Mouse (Mus musculus) intestine, embryonic 15.5 days (tissue): ENCODE data around the gene Spaca4. TPM values are rescaled to one million over a fixed set of nuclear protein-coding genes. Genes with fewer than 3 reads are reported as not detected.

Experiments
- ATAC-seq: fragments of 200-750 bp; cut with Nextera tagmentation; 2 replicates; pipeline ENCODE4 v1.8.0; 2017; ENCODE audit warnings: moderate TSS enrichment, moderate library complexity
- H3K27ac ChIP-seq: fragments of 300-500 bp; sonication (generic); 2 replicates; pipeline ENCODE4 v1.5.1; 2015; ENCODE audit warnings: mild to moderate bottlenecking, inconsistent platforms
- H3K27me3 ChIP-seq: fragments of 300-500 bp; sonication (generic); replicated peaks from 2 replicates; pipeline ENCODE4 v1.6.1; 2015; ENCODE audit warnings: inconsistent platforms
- H3K36me3 ChIP-seq: fragments of 300-500 bp; sonication (generic); 2 replicates; pipeline ENCODE4 v1.6.1; 2015; ENCODE audit warnings: inconsistent platforms
- H3K4me1 ChIP-seq: fragments of 300-500 bp; sonication (generic); replicated peaks from 2 replicates; pipeline ENCODE4 v1.6.1; 2015; ENCODE audit warnings: inconsistent platforms
- H3K4me2 ChIP-seq: fragments of 300-500 bp; sonication (generic); replicated peaks from 2 replicates; pipeline ENCODE4 v1.6.1; 2015; ENCODE audit warnings: mild to moderate bottlenecking, inconsistent platforms
- H3K4me3 ChIP-seq: fragments of 300-500 bp; sonication (generic); replicated peaks from 2 replicates; pipeline ENCODE4 v1.5.1; 2015; ENCODE audit warnings: inconsistent platforms
- H3K9ac ChIP-seq: fragments of 300-500 bp; sonication (generic); 2 replicates; pipeline ENCODE4 v1.6.1; 2015; ENCODE audit warnings: inconsistent platforms
- H3K9me3 ChIP-seq: fragments of 300-500 bp; sonication (generic); 2 replicates; pipeline ENCODE4 v1.6.1; 2016; ENCODE audit warnings: inconsistent platforms
- WGBS: fragments of 180-500 bp; shearing (Covaris S2); methylation state at CpG from one replicate; pipeline ENCODE4 v1.1.7; 2015; 5-methylcytosine and 5-hydroxymethylcytosine counted together
- polyA plus RNA-seq: library from polyadenylated mRNA; unstranded; fragments of >200 nt; fragmentation: Nextera tagmentation; extraction: Ambion mirVana; gene quantifications from 2 replicates; pipeline ENCODE4 v1.2.1, GENCODE M21; 2015

Spaca4 gene
- polyA plus RNA-seq: 0.49 and 0.74 TPM in 2 replicates

DNA sequence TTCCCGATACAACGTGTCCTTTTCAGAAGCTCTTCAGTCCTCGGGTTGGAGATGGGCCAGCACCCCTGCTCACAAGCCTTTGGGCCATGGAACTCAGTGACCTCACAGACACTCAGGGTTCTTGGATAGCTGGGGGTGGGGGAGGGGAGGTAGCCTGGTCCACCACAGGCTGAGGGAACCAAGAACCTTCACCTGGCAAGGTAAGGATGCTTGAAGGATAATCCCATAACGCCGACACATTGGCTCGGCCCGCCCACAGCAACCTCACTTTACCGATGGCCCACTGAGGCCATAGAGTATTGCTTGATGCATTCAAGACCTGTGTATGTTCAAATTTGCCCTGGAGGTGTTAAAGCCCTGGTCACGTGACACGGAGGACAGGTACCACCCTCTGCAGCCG is at the start of gene Spaca4:
TSS of gene Spaca4 (minus strand) at position 101 of the 400 bp plus-strand sequence.
- Histone ChIP-seq H3K9me3 (no peaks in the 10 kb centered on the region), H3K27me3 (no peaks in the 10 kb centered on the region), H3K27ac (peak within 1 kb of the TSS; percentile 67), H3K4me1 (peaks cover 33% of the 10 kb centered on the region), H3K9ac (0 out of 2 replicates have a peak within 1 kb of the TSS, but pooled peaks have one; percentile 17), H3K36me3 (peaks cover 39% of the 10 kb centered on the region), H3K4me2 (0 out of 2 replicates have a peak within 1 kb of the TSS, but pooled peaks have one; percentile 7), H3K4me3 (no peak within 1 kb of the TSS)
- ATAC-seq: no peak
- WGBS: 91% methylated on average over 11 of the region's 11 CpGs

DNA sequence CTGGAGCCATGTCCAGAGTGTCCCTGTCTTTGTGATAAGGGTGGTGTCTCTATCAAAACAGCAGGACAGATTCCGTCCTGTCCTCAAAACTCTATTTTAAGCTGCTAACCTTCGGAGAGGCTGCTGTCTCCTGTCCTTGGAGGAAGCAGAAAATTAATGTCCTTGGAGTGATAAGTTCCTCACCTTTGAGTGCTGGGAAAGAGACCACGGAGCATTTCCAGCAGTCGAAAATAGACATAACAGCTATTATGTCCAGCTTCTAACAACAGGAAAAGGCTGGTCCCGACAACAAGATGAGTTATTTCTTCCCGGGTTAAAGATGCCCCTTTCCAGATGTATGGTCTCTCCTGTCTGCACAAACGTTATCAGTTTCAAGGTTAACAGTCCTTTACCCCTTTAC is 49.6 kb upstream of the Spaca4 start:
- no peak for ATAC-seq

DNA sequence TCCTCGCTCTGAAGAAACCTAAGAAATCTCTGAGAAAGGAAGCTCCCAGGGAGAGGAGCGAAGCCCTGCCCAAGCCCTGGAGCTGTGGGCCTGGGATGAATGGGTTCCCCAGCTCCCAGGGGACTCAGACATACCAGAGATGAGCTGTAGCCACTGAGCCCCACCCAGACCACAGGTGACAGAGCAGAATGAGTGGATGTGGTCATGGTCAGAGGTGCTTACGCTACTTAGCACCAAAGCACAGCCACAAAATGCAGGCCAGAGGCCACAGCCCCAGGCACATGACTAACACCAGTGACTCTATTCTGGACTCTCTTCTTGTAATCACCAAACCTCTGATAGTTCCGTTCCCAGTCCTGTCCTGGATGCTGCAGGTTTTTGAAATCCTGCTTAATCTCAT is 45.5 kb upstream of the Spaca4 start:
- Histone ChIP-seq H3K4me2 (no peak overlapping the region), H3K4me3 (no peak overlapping the region), H3K9me3 (no peaks in the 10 kb centered on the region), H3K36me3 (no peaks in the 10 kb centered on the region), H3K27ac (0 out of 2 replicates have a peak overlapping the region, but pooled peaks have one; percentile 13), H3K4me1 (no peaks in the 10 kb centered on the region), H3K9ac (no peak overlapping the region), H3K27me3 (peaks cover 4% of the 10 kb centered on the region; the same call in 1 of the 2 replicates)
- ATAC-seq: 0 out of 2 replicates have a peak, but pooled peaks have one; percentile 21
- WGBS: 62% methylated on average over 4 of the region's 4 CpGs

More for the DNA sequence above, 49.6 kb upstream of the Spaca4 start:
- Histone ChIP-seq H3K4me3 (no peak overlapping the region), H3K4me2 (no peak overlapping the region), H3K4me1 (peaks cover 5% of the 10 kb centered on the region), H3K36me3 (no peaks in the 10 kb centered on the region), H3K27me3 (peaks cover 4% of the 10 kb centered on the region; the same call in 1 of the 2 replicates), H3K9me3 (no peaks in the 10 kb centered on the region), H3K9ac (no peak overlapping the region), H3K27ac (no peak overlapping the region)
- 71% methylated on average over 7 of the region's 7 CpGs for WGBS

DNA sequence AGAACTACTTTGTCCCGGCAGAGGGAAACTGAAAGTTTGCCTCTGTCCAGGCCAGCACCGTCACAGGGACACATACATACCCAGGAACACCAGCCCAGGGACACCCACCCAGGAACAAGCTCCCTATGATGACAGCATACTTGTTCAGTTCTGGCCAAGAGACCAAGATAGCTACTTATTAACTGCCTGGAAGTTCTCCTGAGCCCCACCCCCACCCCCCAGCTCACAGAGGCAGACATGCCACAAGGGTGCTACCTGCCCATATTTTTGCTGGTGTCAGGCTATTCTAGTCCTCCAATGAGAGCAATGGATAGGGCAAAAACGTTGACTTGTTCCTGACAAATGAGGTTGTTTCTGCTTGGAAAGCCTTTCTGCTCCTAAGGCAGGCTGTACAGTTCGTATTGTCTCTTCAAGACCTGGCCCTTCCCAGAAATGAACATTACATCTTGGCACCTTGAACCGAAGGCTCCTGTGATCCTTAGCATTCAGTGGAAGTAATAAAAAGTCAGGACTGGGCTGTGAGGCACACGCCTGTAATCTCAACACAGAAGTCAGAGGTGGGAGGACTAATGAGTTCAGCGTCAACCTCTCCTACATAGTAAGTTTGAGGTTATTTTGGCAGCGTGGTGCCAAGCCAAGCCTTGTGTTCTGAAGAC is 44.9 kb upstream of the Spaca4 start:
- 0 out of 2 replicates have a peak overlapping the region, but pooled peaks have one; percentile 13 for H3K27ac ChIP-seq
- H3K4me2 ChIP-seq: 0 out of 2 replicates have a peak overlapping the region, but pooled peaks have one; percentile 7
- no peaks in the 10 kb centered on the region for H3K4me1 ChIP-seq
- H3K4me3 ChIP-seq: no peak overlapping the region
- no peaks in the 10 kb centered on the region for H3K9me3 ChIP-seq
- no peak overlapping the region for H3K9ac ChIP-seq
- peaks cover 4% of the 10 kb centered on the region; the same call in 1 of the 2 replicates for H3K27me3 ChIP-seq
- WGBS: 49% methylated on average over 8 of the region's 8 CpGs
- peak; percentile 81 for ATAC-seq
- no peaks in the 10 kb centered on the region for H3K36me3 ChIP-seq

DNA sequence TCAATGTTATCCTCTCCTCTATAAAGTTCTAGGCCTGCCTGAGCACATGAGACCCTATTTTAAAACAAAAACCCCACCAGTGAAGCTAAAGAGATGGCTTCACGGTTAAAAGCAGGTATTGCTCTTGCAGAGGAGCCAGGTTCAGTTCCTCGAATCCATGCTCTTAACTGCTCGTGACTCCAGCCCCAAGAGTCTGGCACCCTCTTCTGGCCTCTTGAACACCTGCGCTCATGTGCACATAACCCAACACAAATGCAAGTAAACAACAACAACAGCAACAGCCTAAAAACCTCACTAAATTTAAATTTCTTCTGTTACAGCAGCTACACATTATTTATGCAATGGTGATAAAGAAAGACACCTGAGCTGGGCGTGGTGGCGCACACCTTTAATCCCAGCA is 41.9 kb upstream of the Spaca4 start:
- Histone ChIP-seq H3K9ac (no peak overlapping the region), H3K36me3 (no peaks in the 10 kb centered on the region), H3K4me1 (no peaks in the 10 kb centered on the region), H3K4me2 (no peak overlapping the region), H3K27me3 (no peaks in the 10 kb centered on the region), H3K9me3 (no peaks in the 10 kb centered on the region), H3K4me3 (no peak overlapping the region), H3K27ac (no peak overlapping the region)
- 96% methylated on average over 6 of the region's 6 CpGs for WGBS
- no peak for ATAC-seq

DNA sequence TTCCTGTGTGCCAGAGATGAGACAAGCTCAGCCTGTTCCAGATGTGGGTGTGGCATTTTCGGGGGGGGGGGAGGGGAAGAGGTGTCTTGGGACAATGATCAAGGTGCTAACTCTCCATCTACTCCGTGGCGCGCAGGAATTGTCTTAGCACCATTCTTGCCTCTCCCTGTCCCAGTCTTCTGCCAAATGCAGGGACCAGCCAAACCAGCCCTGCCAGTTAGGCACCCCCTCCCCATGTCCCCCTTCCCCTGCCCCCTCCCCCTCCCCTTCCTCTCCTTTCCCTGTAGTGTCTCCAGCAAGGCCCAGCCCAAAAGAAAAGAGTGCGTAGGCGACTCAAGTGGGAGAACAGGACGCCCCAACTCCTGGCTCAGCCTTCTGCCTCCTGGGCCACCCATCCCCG is 41.2 kb upstream of the Spaca4 start:
- ATAC-seq: no peak
- H3K4me1 ChIP-seq: no peaks in the 10 kb centered on the region
- no peaks in the 10 kb centered on the region for H3K27me3 ChIP-seq
- no peaks in the 10 kb centered on the region for H3K36me3 ChIP-seq
- no peak overlapping the region for H3K9ac ChIP-seq
- WGBS: 47% methylated on average over 8 of the region's 8 CpGs
- no peak overlapping the region for H3K4me2 ChIP-seq
- H3K9me3 ChIP-seq: no peaks in the 10 kb centered on the region
- H3K27ac ChIP-seq: no peak overlapping the region
- H3K4me3 ChIP-seq: no peak overlapping the region

DNA sequence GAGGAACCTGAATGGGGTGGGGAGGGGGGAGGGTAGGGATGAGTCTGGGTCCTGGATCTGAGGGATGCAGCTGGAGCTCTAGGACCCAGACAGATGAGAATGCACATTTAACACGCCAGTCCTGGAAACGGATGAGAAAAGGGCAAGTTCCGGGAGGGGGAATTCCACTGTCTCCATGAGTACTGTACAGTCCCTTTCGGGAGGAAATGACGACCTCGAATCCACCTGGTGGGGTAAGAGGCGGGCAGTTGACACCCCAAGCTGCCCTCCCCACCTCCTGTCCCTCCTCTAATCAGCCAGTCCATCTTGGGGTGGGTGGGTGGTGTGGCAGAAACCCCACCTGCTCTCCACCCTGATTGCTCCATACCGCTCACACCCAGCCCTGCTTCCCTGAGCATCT is 40.4 kb upstream of the Spaca4 start:
- 46% methylated on average over 8 of the region's 8 CpGs for WGBS
- H3K36me3 ChIP-seq: no peaks in the 10 kb centered on the region

DNA sequence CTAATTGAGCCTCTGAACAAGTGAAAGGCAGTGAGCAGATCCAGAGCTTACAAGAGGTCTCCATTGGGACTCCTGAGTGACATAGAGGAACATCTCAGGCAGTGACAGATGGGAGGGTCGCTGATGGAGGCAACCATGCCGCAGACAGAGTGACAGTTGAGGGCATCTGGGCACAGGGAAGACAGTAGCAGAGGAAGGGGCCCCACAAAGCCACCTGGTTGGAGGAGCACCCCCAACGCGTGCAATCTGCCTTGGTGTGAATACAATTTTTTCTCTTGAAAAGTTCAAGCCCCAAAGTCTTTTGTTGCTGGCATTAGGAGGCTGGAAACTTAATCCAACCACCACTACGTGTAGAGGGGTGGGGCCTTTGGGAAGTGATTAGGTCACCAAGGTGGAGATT is 34.5 kb upstream of the Spaca4 start:
- no peak overlapping the region for H3K27ac ChIP-seq
- H3K4me1 ChIP-seq: 0 out of 2 replicates have a peak, but pooled peaks cover 8% of the 10 kb centered on the region
- no peak overlapping the region for H3K9ac ChIP-seq
- no peak overlapping the region; the same call in 1 of the 2 replicates for H3K4me2 ChIP-seq
- H3K4me3 ChIP-seq: no peak overlapping the region
- WGBS: 65% methylated on average over 5 of the region's 5 CpGs
- H3K9me3 ChIP-seq: no peaks in the 10 kb centered on the region
- peaks cover 27% of the 10 kb centered on the region for H3K27me3 ChIP-seq
- no peak for ATAC-seq
- no peaks in the 10 kb centered on the region for H3K36me3 ChIP-seq

More for the DNA sequence above, 40.4 kb upstream of the Spaca4 start:
- Histone ChIP-seq H3K4me2 (no peak overlapping the region), H3K9ac (no peak overlapping the region), H3K4me3 (no peak overlapping the region), H3K4me1 (no peaks in the 10 kb centered on the region), H3K27ac (no peak overlapping the region), H3K9me3 (no peaks in the 10 kb centered on the region), H3K27me3 (no peaks in the 10 kb centered on the region)
- ATAC-seq: no peak

DNA sequence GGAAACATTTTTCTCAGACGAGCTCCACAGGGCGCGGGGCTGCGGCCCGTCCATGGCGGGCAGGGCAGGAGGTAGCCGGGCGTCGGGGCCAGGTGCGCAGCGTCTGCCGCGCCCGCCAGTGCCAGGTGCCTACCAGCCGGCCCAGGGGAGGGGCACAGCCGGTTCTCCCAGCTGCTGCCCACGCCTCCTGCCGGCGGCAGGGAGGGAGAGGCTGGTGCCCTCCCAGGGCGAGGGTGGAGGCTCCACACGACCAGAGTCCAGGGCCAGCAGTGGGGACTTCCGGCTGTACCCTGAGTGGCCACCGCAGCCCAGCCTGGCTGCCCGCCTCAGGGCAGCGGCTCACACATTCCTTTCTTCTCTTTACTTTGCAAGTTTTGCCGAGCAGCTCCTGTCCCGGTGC is 33.8 kb upstream of the Spaca4 start:
- peak overlapping the region; percentile 60 for H3K4me2 ChIP-seq
- H3K36me3 ChIP-seq: no peaks in the 10 kb centered on the region
- WGBS: 4% methylated on average over 27 of the region's 27 CpGs
- peak; percentile 90 for ATAC-seq
- H3K9ac ChIP-seq: no peak overlapping the region
- H3K4me3 ChIP-seq: peak overlapping the region; percentile 21
- H3K27ac ChIP-seq: no peak overlapping the region
- H3K4me1 ChIP-seq: 0 out of 2 replicates have a peak, but pooled peaks cover 8% of the 10 kb centered on the region
- no peaks in the 10 kb centered on the region for H3K9me3 ChIP-seq
- H3K27me3 ChIP-seq: peaks cover 27% of the 10 kb centered on the region

DNA sequence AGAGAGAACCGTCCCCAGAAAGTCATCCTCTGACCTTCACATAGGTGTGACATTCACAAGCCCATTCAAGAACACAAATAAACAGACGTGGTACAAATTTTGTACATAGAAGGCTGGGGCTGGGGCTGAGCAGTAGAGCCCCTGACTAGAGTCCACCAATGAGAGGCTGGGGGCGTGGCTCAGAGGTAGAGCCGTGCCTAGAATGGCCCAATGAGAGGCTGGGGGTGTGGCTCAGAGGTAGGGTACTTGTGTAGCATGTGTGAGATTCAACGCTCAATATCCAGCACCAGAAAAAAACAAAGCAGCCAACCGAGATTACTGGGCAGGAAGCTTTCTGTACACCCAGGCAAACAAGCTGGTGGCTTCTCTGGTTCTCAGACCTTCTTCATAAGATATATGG is 30.1 kb upstream of the Spaca4 start:
- no peaks in the 10 kb centered on the region for H3K36me3 ChIP-seq
- H3K9me3 ChIP-seq: no peaks in the 10 kb centered on the region
- no peak overlapping the region for H3K4me2 ChIP-seq
- no peak overlapping the region for H3K9ac ChIP-seq
- no peak for ATAC-seq
- 62% methylated on average over 6 of the region's 6 CpGs for WGBS
- peaks cover 27% of the 10 kb centered on the region for H3K27me3 ChIP-seq
- H3K27ac ChIP-seq: no peak overlapping the region
- no peak overlapping the region for H3K4me3 ChIP-seq
- H3K4me1 ChIP-seq: 0 out of 2 replicates have a peak, but pooled peaks cover 8% of the 10 kb centered on the region

DNA sequence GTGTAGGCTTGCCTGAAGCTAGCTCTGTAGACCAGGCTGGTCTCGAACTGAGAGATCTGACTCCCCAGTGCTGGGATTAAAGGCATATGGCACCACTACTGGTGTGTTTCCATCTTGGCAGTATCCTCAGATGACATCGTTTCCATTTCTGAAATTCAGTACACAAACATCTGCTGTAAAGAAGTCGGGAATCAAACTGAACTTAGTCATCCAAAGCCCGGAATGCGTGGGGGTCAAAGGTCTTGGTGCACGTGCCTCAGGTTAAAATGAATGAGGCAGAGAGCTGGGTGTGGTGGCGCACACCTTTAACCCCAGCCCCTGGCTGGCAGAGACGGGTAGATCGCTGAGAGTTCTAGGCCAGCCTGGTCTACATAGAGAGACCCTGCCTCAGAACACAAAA is 24.5 kb upstream of the Spaca4 start:
- H3K4me3 ChIP-seq: no peak overlapping the region
- ATAC-seq: peak; percentile 58; the same call in 1 of the 2 replicates
- H3K4me1 ChIP-seq: peaks cover 5% of the 10 kb centered on the region
- no peaks in the 10 kb centered on the region for H3K36me3 ChIP-seq
- no peaks in the 10 kb centered on the region for H3K9me3 ChIP-seq
- no peak overlapping the region for H3K4me2 ChIP-seq
- no peak overlapping the region for H3K27ac ChIP-seq
- 51% methylated on average over 9 of the region's 9 CpGs for WGBS
- H3K27me3 ChIP-seq: no peaks in the 10 kb centered on the region
- H3K9ac ChIP-seq: no peak overlapping the region

DNA sequence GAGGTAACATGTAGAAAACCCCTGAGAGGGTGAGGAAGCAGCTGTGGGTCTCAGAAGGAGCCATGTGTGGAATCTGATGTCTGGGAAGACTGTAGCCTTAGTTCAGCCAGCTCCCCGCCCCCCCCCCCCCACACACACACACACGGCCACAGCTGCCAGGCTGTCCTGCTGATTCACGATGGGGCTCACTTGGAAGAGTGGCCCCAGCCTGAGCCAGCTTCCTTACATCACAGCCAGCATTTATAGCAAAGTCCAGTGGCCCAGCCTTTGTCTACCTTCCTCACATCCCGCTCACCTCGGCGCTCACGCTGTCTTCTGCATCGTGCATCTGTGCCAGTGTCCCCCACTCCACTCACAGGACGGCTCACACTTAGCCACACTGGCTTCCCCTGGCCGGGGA is 23.8 kb upstream of the Spaca4 start:
- Histone ChIP-seq H3K9ac (no peak overlapping the region), H3K4me1 (peaks cover 5% of the 10 kb centered on the region), H3K4me3 (no peak overlapping the region), H3K27me3 (no peaks in the 10 kb centered on the region), H3K4me2 (0 out of 2 replicates have a peak overlapping the region, but pooled peaks have one; percentile 17), H3K36me3 (no peaks in the 10 kb centered on the region), H3K9me3 (no peaks in the 10 kb centered on the region), H3K27ac (0 out of 2 replicates have a peak overlapping the region, but pooled peaks have one; percentile 17)
- 40% methylated on average over 9 of the region's 10 CpGs for WGBS
- 0 out of 2 replicates have a peak, but pooled peaks have one; percentile 4 for ATAC-seq
